Mouse (Mus musculus) left cerebral cortex, adult 18-20 months (tissue): ENCODE measurements at regions not wholly inside any gene's neighbourhood (a gene's known extent, or its start where the extent isn't known, plus 50 kb on each side); places are given as distances from the start of the nearest gene placed in this dataset.
"Not testable (repeated sequence)": the region's sequence is repeated elsewhere in the genome, so short reads cannot be mapped to it uniquely, and the experiment has no call there.

Experiments
- DNase-seq, 2 experiments: peaks; one replicate each; pipeline ENCODE4 v3.0.0; 2021 to 2022; ENCODE audit warnings: low spot score in 2 of 2, mixed read lengths in 1 of 2

GRCm38 (mm10) chr17:85886237-85886636 lies 198.2 kb upstream of the Six2 start:
- DNase-seq: no peak

GRCm38 (mm10) chr17:85881636-85882170 lies 193.6 kb upstream of the Six2 start:
- no peak for DNase-seq

GRCm38 (mm10) chr17:85881046-85881445 lies 193.0 kb upstream of the Six2 start:
- DNase-seq: no peak

GRCm38 (mm10) chr17:85877426-85877825 lies 189.4 kb upstream of the Six2 start:
- DNase-seq: peak; percentile 25 to 65

- no peak for DNase-seq
Measured at GRCm38 (mm10) chr17:85876853-85877252, 188.8 kb upstream of the Six2 start.

GRCm38 (mm10) chr17:85873853-85874586 lies 185.9 kb upstream of the Six2 start:
- no peak for DNase-seq

GRCm38 (mm10) chr17:85872903-85873413 lies 184.9 kb upstream of the Six2 start:
- no peak for DNase-seq

- no peak for DNase-seq
Measured at GRCm38 (mm10) chr17:85870406-85870805, 182.3 kb upstream of the Six2 start.

- no peak for DNase-seq
Measured at GRCm38 (mm10) chr17:85869179-85869578, 181.1 kb upstream of the Six2 start.

- no peak for DNase-seq
Measured at GRCm38 (mm10) chr17:85867945-85868616, 180.0 kb upstream of the Six2 start.

GRCm38 (mm10) chr17:85866581-85866980 lies 178.5 kb upstream of the Six2 start:
- no peak for DNase-seq

GRCm38 (mm10) chr17:85865940-85866339 lies 177.9 kb upstream of the Six2 start:
- DNase-seq: no peak

GRCm38 (mm10) chr17:85861328-85861727 lies 173.3 kb upstream of the Six2 start:
- DNase-seq: no peak

- DNase-seq: no peak
Measured at GRCm38 (mm10) chr17:85860797-85861196, 172.7 kb upstream of the Six2 start.

GRCm38 (mm10) chr17:85859926-85860707 lies 172.0 kb upstream of the Six2 start:
- DNase-seq: no peak

GRCm38 (mm10) chr17:85858516-85858915 lies 170.4 kb upstream of the Six2 start:
- DNase-seq: no peak

GRCm38 (mm10) chr17:85857705-85858472 lies 169.8 kb upstream of the Six2 start:
- DNase-seq: peak; percentile 5 to 14

GRCm38 (mm10) chr17:85856894-85857293 lies 168.8 kb upstream of the Six2 start:
- DNase-seq: not testable (repeated sequence)

- DNase-seq: no peak
Measured at GRCm38 (mm10) chr17:85853156-85853555, 165.1 kb upstream of the Six2 start.

GRCm38 (mm10) chr17:85848526-85848925 lies 160.5 kb upstream of the Six2 start:
- no peak for DNase-seq

GRCm38 (mm10) chr17:85847756-85848155 lies 159.7 kb upstream of the Six2 start:
- DNase-seq: no peak
